Mouse (Mus musculus) hindbrain, embryonic 16.5 days (tissue): ENCODE data around the gene Gucy1a1. TPM values are rescaled to one million over a fixed set of nuclear protein-coding genes. Genes with fewer than 3 reads are reported as not detected.

ENCODE experiments used
- ATAC-seq: fragments of 200-750 bp; cut with Nextera tagmentation; 2 replicates; pipeline ENCODE4 v1.8.0; 2017; ENCODE audit warnings: moderate TSS enrichment, moderate library complexity
- H3K27ac ChIP-seq: fragments of 300-500 bp; sonication (generic); 2 replicates; pipeline ENCODE4 v1.5.1; 2014; ENCODE audit warnings: low read depth, mild to moderate bottlenecking, control low read depth, low read length, moderate library complexity
- H3K27me3 ChIP-seq: fragments of 300-500 bp; sonication (generic); replicated peaks from 2 replicates; pipeline ENCODE4 v1.6.1; 2014; ENCODE audit warnings: low read length; ENCODE audit not compliant: control insufficient read depth, insufficient read depth
- H3K36me3 ChIP-seq: fragments of 300-500 bp; sonication (generic); 2 replicates; pipeline ENCODE4 v1.6.1; 2014; ENCODE audit warnings: mild to moderate bottlenecking, low read length, moderate library complexity, mixed read lengths; ENCODE audit not compliant: control insufficient read depth, insufficient read depth
- H3K4me1 ChIP-seq: fragments of 300-500 bp; sonication (generic); 2 replicates; pipeline ENCODE4 v1.6.1; 2014; ENCODE audit warnings: low read depth, low read length; ENCODE audit not compliant: control insufficient read depth, insufficient read depth
- H3K4me2 ChIP-seq: fragments of 300-500 bp; sonication (generic); 2 replicates; pipeline ENCODE4 v1.6.1; 2014; ENCODE audit warnings: mild to moderate bottlenecking, low read length, control low read depth, moderate library complexity
- H3K4me3 ChIP-seq: fragments of 300-500 bp; sonication (generic); 2 replicates; pipeline ENCODE4 v1.5.1; 2014; ENCODE audit warnings: mild to moderate bottlenecking, low read length, control low read depth, moderate library complexity
- H3K9ac ChIP-seq: fragments of 300-500 bp; sonication (generic); 2 replicates; pipeline ENCODE4 v1.6.1; 2014; ENCODE audit warnings: low read depth, mild to moderate bottlenecking, control low read depth, low read length, moderate library complexity
- H3K9me3 ChIP-seq: fragments of 300-500 bp; sonication (generic); 2 replicates; pipeline ENCODE4 v1.6.1; 2014; ENCODE audit warnings: mild to moderate bottlenecking, low read length, moderate library complexity; ENCODE audit not compliant: control insufficient read depth
- WGBS: fragments of 180-500 bp; shearing (Covaris S2); extraction: QIAGEN DNeasy Blood & Tissue Kit; methylation state at CpG from one replicate; pipeline ENCODE4 v1.1.7; 2014; 5-methylcytosine and 5-hydroxymethylcytosine counted together
- polyA plus RNA-seq: library from polyadenylated mRNA; unstranded; fragments of >200 nt; fragmentation: Nextera tagmentation; extraction: Ambion mirVana; gene quantifications from 2 replicates; pipeline ENCODE4 v1.2.1, GENCODE M21; 2015

The Gucy1a1 gene
- polyA plus RNA-seq, 1 experiment from 2014 or later, result 29.3 TPM

DNA sequence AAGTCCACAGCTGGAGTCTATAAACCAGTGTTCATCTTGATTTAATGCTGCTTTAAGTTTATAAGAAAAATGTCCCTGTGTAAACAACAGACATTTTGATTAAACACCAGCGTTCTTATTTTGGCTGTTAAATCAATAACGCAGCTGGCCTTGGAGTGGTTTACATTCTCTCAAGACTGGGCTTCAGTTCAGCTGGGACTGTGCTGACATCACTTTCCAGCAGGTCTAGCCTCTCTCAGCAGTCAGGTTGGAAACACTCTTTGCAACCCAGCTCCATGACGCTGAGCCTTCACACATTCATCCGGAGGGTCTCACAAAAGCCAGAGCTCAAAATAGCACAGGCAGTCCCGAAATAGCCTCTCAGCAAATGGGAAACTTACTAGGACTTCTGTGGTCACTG, 88.4 kb downstream of the Gucy1a1 start:
- H3K36me3 ChIP-seq, result no peaks in the 10 kb centered on the region
- H3K27ac ChIP-seq, result no peak overlapping the region
- no peak overlapping the region for H3K9ac ChIP-seq
- ATAC-seq, result no peak
- no peak overlapping the region for H3K4me2 ChIP-seq
- no peak overlapping the region for H3K4me3 ChIP-seq
- H3K4me1 ChIP-seq, result peaks cover 5% of the 10 kb centered on the region; the same call in 1 of the 2 replicates
- H3K27me3 ChIP-seq, result no peaks in the 10 kb centered on the region
- H3K9me3 ChIP-seq, result no peaks in the 10 kb centered on the region
- WGBS, result 62% methylated on average over 5 of the region's 5 CpGs

DNA sequence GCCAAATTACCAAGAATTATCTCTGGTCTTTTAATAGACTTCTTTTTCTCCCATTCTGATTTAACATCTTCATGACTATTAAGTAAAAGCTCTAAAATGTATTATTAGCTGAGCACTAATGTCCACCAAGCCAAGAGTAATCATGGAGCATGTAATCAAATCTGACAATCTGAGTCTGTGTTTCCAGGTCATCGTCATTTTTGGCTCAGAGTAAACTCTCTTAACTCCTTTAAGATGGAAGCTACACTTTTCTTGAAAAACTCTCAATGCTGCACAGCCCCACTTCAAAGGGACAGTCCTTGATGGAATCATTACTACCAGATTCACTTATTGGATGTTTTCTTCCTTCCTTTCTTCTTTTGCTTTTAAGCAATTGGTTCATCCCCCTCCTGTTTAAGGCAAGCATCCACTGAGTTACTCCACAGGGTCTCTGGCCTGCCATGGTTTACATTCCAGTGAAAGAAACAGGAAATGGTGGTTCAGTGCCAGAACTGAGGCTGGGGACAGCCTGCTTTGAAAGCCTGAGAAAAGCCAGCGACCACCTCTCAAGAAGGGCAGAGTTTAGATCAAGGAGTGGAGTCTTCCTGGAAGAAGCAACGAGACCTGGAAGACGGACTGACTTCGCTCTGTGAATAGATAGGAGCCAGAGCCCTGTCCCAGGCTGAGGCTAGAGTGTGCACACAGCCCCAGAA, 91.2 kb downstream of the Gucy1a1 start:
- WGBS, result 70% methylated on average over 5 of the region's 5 CpGs
- no peak overlapping the region for H3K4me2 ChIP-seq
- no peaks in the 10 kb centered on the region for H3K27me3 ChIP-seq
- H3K4me1 ChIP-seq, result peaks cover 2% of the 10 kb centered on the region; the same call in 1 of the 2 replicates
- no peak overlapping the region for H3K9ac ChIP-seq
- H3K4me3 ChIP-seq, result no peak overlapping the region
- no peak overlapping the region for H3K27ac ChIP-seq
- ATAC-seq, result no peak
- H3K36me3 ChIP-seq, result no peaks in the 10 kb centered on the region
- no peaks in the 10 kb centered on the region for H3K9me3 ChIP-seq

DNA sequence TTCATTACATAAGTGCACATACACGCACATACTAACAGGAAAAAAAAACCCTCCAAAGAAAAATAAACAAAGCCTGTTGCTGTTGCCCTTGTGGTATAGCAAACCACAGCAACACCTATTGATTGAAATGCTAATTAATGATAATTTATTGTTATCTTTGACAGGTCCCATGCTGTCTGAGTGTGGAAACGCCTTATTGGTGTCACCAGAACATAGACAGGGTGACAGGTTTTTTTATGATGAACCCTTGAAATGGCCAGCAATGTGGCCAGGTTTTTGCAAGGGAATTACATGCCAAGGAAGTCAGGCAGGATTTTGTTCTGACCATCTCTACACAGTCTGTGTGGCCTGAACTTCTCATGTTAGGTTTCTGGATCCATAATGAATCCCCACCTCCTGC, 93.6 kb downstream of the Gucy1a1 start:
- Histone ChIP-seq H3K27me3 (no peaks in the 10 kb centered on the region), H3K36me3 (no peaks in the 10 kb centered on the region), H3K4me2 (no peak overlapping the region), H3K27ac (no peak overlapping the region), H3K4me3 (no peak overlapping the region), H3K9me3 (no peaks in the 10 kb centered on the region), H3K9ac (no peak overlapping the region), H3K4me1 (peaks cover 2% of the 10 kb centered on the region; the same call in 1 of the 2 replicates)
- ATAC-seq, result no peak
- 46% methylated on average over 2 of the region's 2 CpGs for WGBS

DNA sequence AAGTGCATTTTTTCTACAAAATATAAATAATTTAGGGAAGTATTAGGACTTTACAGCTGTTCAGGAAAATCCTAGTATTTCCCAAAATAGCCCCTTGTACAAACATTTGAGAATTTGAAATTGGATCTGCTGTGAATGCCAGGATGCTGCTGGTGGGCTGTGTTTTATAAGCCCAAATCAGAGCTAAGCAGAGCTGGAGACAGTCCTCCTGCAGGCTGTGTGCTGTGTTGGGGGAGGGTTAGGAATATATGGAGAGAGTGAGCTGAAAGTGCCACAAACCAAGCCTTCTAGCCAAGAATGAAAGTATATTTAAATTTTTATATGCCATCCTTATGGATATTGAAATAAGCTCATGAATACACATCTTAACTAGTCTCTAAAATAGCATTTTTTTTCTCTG, 94.1 kb downstream of the Gucy1a1 start:
- no peak for ATAC-seq
- H3K36me3 ChIP-seq, result no peaks in the 10 kb centered on the region

DNA sequence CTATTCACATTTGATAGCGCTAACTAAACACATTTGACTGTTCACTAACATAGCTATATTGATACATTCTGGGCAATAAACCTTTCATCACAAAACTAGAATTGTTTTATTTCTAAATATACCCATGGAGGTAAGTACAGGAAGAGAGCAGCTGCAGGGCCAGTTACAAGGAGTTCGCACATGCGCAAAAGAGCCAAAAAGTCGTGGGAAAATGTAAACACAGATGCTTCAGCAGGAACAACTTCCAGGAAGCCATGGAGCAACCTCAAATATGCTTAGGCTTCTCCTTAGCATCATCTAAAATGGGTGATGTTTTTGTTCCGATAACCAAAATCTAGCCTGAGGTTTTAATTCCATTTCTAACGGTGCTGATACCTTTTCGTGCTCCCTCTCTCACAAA, 96.9 kb downstream of the Gucy1a1 start:
- Histone ChIP-seq H3K9ac (no peak overlapping the region), H3K27me3 (no peaks in the 10 kb centered on the region), H3K9me3 (no peaks in the 10 kb centered on the region), H3K4me2 (no peak overlapping the region), H3K4me3 (no peak overlapping the region), H3K27ac (no peak overlapping the region), H3K36me3 (no peaks in the 10 kb centered on the region), H3K4me1 (peaks cover 2% of the 10 kb centered on the region; the same call in 1 of the 2 replicates)
- no peak for ATAC-seq
- 58% methylated on average over 7 of the region's 7 CpGs for WGBS

More for the DNA sequence above, 94.1 kb downstream of the Gucy1a1 start:
- peaks cover 2% of the 10 kb centered on the region; the same call in 1 of the 2 replicates for H3K4me1 ChIP-seq
- H3K27ac ChIP-seq, result no peak overlapping the region
- H3K9ac ChIP-seq, result no peak overlapping the region
- no peaks in the 10 kb centered on the region for H3K9me3 ChIP-seq
- H3K4me2 ChIP-seq, result no peak overlapping the region
- H3K4me3 ChIP-seq, result no peak overlapping the region
- H3K27me3 ChIP-seq, result no peaks in the 10 kb centered on the region

DNA sequence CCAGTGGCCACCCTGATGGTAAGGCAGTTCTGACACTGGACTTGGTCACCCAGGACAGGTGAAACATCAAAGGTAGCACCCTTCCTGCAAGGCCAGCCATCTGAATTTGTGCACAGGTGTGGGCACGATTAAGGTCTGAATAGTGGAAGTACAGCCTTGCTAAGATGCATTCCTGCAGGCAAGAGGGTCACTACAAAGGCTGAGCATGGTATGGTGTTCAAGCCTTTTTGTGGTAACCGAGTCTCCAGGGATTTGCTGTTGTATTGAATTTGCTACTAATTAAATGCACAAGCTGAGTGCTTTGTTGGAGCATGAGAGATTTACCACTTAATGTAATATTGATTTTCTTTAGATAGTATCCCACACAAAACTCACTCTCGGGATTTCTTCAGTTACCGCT, 97.5 kb downstream of the Gucy1a1 start:
- no peak overlapping the region for H3K9ac ChIP-seq
- ATAC-seq, result 0 out of 2 replicates have a peak, but pooled peaks have one; percentile 17

DNA sequence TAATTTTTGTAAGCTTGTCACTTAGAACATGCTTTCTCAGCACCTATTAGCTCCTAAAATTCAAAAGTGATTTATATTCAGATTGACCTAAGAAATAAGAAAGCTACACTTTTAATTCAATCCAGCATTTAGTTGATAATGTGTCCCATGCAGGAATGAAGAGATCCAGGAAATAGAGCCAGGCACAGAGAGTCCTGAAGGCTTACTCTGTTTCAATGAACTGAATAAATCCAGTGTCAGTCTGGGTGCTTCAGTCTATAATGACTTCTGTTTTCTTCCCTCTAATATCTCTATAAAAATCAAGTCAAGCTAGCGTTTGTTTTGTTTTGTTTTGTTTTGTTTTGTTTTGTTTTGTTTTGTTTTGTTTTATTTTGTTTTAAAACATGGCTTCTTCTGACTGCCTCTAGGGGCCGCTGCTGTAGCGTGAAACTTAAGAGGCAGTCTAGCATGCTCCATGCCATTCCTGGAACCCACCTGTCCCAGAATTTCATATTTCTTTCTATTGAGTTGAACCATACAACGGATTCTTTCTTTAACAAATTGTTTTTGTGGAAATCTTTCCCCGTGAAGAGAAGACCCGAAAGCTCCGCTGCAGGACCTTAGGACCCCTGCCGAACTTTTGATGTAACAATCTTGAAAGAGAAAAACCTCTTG, 98.4 kb downstream of the Gucy1a1 start:
- peaks cover under 1% of the 10 kb centered on the region; the same call in 1 of the 2 replicates for H3K4me1 ChIP-seq
- peak; percentile 75; the same call in 1 of the 2 replicates for ATAC-seq
- no peaks in the 10 kb centered on the region for H3K27me3 ChIP-seq
- no peak overlapping the region for H3K4me2 ChIP-seq
- no peak overlapping the region for H3K4me3 ChIP-seq
- no peaks in the 10 kb centered on the region for H3K9me3 ChIP-seq
- H3K36me3 ChIP-seq, result peaks cover 2% of the 10 kb centered on the region; the same call in 1 of the 2 replicates
- 32% methylated on average over 8 of the region's 8 CpGs for WGBS
- H3K27ac ChIP-seq, result no peak overlapping the region
- H3K9ac ChIP-seq, result no peak overlapping the region

More for the DNA sequence above, 97.5 kb downstream of the Gucy1a1 start:
- no peak overlapping the region for H3K4me3 ChIP-seq
- H3K27me3 ChIP-seq, result no peaks in the 10 kb centered on the region
- H3K36me3 ChIP-seq, result peaks cover 2% of the 10 kb centered on the region; the same call in 1 of the 2 replicates
- peaks cover 2% of the 10 kb centered on the region; the same call in 1 of the 2 replicates for H3K4me1 ChIP-seq
- 74% methylated on average over 4 of the region's 4 CpGs for WGBS
- no peak overlapping the region for H3K4me2 ChIP-seq
- no peaks in the 10 kb centered on the region for H3K9me3 ChIP-seq
- H3K27ac ChIP-seq, result no peak overlapping the region

DNA sequence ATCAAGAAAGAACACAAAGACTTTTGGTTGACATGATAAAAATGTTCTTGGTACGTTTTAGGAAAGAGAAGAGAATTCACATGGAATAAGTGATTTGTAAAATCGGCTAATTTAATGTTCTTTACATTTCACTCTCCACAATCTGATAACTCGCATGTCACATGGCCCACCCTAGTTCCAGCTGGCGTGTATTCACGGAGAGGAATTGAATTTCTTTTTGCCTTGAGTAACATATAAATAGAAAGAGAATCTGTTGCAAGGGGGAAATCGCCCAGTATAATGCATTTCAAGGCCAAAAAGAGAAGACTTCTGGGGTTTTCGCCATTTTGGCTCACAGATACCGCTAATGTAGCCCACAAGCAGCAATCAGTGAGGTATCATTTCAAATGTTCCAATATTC, 99.5 kb downstream of the Gucy1a1 start:
- ATAC-seq, result no peak
- peaks cover 7% of the 10 kb centered on the region for H3K36me3 ChIP-seq

DNA sequence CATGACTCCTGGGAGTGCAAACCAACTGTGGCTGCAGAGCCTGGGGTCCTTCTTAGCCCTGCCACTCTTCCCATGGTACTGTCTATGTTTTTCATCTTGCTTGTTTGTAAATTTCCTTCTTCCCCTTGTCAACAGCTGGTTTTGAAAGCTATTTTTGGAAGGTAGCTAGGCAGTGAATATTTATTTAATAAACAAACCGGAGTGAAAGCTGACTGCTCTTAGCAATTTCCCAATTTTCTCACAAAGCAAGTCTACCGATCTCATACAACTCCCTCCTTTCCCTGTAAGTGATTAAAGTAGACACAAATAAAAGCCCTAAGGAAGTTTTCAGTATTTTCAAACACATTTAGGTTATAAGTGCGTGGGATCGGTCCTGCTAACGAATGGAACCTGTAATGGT, 100.7 kb downstream of the Gucy1a1 start:
- Histone ChIP-seq H3K4me1 (no peaks in the 10 kb centered on the region), H3K27ac (no peak overlapping the region), H3K4me2 (no peak overlapping the region), H3K27me3 (no peaks in the 10 kb centered on the region), H3K4me3 (no peak overlapping the region), H3K36me3 (peaks cover 8% of the 10 kb centered on the region), H3K9me3 (no peaks in the 10 kb centered on the region), H3K9ac (no peak overlapping the region)
- 93% methylated on average over 5 of the region's 5 CpGs for WGBS
- ATAC-seq, result no peak

More for the DNA sequence above, 99.5 kb downstream of the Gucy1a1 start:
- 89% methylated on average over 8 of the region's 8 CpGs for WGBS
- no peaks in the 10 kb centered on the region for H3K27me3 ChIP-seq
- no peak overlapping the region for H3K27ac ChIP-seq
- H3K9ac ChIP-seq, result no peak overlapping the region
- H3K4me2 ChIP-seq, result no peak overlapping the region
- H3K9me3 ChIP-seq, result no peaks in the 10 kb centered on the region
- no peaks in the 10 kb centered on the region for H3K4me1 ChIP-seq
- no peak overlapping the region for H3K4me3 ChIP-seq
